Mouse (Mus musculus) layer of hippocampus, adult 8-10 months (tissue): ENCODE data around the gene Ptges3l. TPM values are rescaled to one million over a fixed set of nuclear protein-coding genes. Genes with fewer than 3 reads are reported as not detected.
"Not testable (repeated sequence)": the region's sequence is repeated elsewhere in the genome, so short reads cannot be mapped to it uniquely, and the experiment has no call there.

ENCODE experiments used
- DNase-seq, 2 experiments: peaks; one replicate each; pipeline ENCODE4 v3.0.0; 2022; ENCODE audit warnings: low spot score in 2 of 2
- total RNA-seq, 4 experiments: library from RNA; stranded (reverse); gene quantifications; 2 replicates each; pipeline ENCODE4 v1.2.4; 2022

Ptges3l gene
- 1 to 10 TPM in 3 of 4 experiments, under 1 TPM in 1; 0.74 to 1.5 (median 1.3) TPM for total RNA-seq

GRCm38 (mm10) chr11:101424925-101425813 lies at the start of gene Ptges3l, which contains the start of gene Rundc1:
Gene Ptges3l, minus strand, starts transcription at chr11:101425333.
Gene Rundc1, plus strand, starts transcription at chr11:101425085.
- DNase-seq: peak; percentile 95 to 96

GRCm38 (mm10) chr11:101474298-101474697 lies 49.2 kb upstream of the Ptges3l start:
- no peak for DNase-seq

GRCm38 (mm10) chr11:101473686-101474085 lies 48.6 kb upstream of the Ptges3l start:
- not testable (repeated sequence) for DNase-seq

GRCm38 (mm10) chr11:101472336-101472735 lies 47.2 kb upstream of the Ptges3l start:
- DNase-seq: no peak

- DNase-seq: no peak
Observed at GRCm38 (mm10) chr11:101471926-101472325, 46.8 kb upstream of the Ptges3l start.

GRCm38 (mm10) chr11:101470206-101470605 lies 45.1 kb upstream of the Ptges3l start:
- no peak for DNase-seq

DNA sequence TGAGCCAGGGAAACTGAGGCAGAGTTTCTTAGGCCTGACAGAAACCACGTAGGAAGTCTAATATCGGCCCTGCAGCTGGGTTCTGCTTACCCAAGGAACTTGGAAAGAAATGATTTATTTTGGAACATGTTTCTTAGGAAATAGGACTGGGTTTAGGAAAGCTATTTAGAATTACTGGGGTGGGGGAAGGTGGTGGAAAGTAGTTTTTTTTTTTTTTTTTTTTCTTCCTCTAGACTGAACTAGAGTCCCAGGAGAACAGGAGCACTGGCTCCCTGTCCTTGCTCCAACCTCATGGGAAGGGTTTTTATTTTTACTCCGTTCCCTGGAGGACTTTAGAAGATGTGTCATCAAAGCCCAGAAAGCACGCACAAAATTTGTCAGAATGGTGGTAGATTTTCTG lies 44.0 kb upstream of the Ptges3l start:
- no peak for DNase-seq

- no peak for DNase-seq
Observed at GRCm38 (mm10) chr11:101468731-101469130, 43.6 kb upstream of the Ptges3l start.

GRCm38 (mm10) chr11:101468263-101468688 lies 43.1 kb upstream of the Ptges3l start:
- DNase-seq: no peak

DNA sequence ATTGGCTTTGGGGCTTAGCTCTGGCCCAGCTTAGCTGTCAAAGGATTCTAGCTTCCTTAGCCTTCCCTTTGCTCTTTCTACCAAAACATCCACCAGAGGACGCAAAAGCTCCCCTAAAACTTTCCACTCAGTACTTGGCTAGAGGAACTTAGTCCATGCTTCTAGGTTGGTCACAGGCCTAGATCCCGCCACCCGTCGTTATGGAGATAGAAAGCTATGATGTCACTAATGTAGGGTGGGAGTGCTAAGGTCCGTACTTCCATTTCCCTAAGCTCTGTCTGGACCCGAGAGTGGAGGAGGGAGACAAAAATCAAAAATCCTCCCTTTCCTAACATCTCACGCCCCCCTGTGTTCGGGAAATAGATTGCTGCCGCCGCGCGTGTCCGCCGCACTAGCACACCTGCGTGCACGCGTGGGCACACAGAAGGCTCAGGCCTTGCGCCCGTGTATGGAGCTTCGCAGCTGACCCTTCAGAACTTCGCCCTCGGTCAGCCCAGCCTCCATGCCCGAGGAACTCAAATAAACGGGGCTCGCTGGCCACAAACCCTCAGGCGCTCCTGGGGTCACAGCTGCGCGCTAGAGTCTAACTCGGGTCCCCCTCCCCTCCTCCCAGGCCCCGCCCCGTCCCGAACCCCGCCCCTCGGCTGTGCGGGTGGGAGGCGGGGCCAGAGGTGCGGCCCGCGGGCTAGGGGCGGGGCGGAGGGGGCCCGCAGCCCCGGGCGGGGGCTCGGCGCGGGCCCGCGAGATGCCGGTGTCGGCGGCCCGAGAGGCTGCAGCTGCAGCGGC lies 42.5 kb upstream of the Ptges3l start:
- DNase-seq: peak; percentile 61 to 65

DNA sequence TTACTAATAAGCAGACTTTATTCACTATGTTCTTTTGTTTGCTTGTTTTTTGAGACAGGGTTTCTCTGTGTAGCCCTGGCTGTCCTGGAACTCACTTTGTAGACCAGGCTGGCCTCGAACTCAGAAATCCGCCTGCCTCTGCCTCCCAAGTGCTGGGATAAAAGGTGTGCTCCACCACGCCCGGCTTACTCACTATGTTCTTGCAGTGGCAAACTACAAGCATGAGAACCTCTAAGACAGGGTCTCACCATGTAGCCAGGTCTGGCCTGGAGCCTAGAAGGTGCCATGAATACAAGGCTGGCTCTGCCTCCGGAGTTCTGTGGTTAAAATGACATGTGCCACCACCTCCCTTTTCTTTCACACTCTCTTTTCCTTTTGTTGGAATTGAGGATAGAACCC lies 41.4 kb upstream of the Ptges3l start:
- not testable (repeated sequence) for DNase-seq

- no peak for DNase-seq
Observed at GRCm38 (mm10) chr11:101465869-101466551, 40.9 kb upstream of the Ptges3l start, which contains the start of gene Vat1. Gene Vat1, minus strand, starts transcription at chr11:101466230.

DNA sequence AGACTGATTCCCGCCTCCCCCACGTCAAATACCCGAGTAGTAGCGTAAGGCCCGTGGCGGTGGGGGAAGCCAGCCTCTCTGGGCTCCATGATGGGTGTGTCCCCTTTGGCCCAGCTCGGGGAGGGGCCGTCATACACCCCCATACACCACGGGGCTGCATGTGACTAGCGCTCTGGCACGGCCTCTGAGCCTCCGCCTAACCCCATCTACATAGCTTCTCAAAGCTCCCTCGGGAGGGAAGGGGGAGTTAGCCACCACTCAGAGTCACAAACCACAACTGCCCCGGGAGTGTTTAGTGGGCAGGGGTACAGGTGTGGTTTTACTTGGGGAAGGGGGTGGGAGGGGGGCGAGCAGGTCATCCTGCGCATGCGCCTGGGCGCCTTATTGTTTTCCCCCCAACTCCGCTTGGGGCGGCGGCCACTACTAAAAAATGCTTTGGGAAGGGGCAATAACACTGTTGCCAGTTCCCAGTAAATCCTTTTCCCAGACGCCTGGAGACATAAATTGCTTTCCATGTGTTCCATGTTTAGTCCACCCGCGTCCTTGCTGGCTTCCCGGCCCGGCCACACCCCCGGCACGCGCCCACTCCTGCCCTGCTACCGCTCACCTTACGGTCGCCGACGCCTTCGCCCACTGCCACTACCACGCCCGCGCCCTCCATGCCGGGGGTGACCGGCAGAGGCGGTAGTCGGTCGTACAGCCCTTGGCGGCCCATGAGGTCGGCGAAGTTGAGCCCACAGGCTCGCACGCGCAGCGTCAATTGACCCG lies 40.2 kb upstream of the Ptges3l start:
- DNase-seq: no peak

GRCm38 (mm10) chr11:101464211-101465100 lies 39.3 kb upstream of the Ptges3l start, which contains the start of gene Rnd2:
Gene Rnd2, plus strand, starts transcription at chr11:101464999.
- no peak for DNase-seq

DNA sequence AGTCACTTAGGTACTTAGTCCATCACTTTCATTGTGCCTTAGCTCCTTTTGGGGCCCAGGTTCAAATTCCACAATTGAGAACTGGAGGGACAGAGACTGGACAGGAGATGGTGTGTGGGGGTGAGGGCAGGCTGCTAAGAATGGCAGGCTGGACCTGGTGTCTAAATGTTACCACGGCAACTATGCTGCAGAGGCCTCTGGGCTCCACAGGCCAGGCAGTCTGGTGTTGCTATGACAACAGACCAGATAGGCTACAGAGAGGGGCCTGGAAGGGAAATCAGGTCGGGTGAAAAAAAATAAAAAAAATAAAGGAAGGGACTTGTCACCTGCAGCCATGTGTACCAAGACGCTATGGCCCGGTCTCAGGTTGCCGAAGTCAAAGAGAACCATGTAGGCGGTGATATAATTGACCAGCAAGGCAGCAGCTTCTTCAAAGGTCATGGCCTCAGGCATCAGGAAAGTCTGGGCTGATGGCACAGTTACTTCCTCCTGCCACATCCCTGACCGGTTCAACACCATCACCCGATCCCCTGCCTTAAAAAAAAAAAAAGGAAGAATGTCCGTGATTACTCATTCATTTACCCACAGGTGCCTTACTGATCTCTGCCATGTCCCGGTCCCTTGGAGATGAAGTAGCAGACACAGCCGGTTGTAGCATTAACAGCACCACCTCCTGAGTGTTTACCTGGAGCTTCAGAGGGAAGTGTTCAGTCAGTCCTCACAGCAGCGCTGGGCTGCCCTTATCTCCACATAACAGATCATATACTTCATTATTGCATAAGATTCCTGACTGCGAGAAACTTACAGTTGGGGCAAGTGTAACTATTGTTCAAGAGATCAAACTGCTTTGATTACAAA lies 37.7 kb upstream of the Ptges3l start:
- no peak for DNase-seq

DNA sequence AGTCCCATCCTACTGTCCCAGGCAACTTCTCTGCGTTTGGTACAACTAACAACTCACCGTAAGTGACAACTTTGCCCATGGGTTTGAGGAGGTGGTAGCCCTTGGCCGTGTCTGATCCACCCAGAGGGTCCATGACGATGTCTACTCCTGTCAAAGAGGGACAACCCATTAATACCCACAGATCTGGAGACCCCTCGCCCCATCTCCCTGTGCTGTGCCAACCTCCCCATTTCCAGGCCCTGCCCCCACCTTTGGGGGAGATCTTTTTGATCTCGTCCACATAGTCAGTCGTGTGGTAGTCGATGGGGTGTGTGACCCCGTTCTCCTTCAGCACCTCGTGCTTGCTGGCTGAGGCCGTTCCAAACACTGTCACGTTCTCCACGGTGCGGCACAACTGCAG lies 37.0 kb upstream of the Ptges3l start:
- no peak for DNase-seq

DNA sequence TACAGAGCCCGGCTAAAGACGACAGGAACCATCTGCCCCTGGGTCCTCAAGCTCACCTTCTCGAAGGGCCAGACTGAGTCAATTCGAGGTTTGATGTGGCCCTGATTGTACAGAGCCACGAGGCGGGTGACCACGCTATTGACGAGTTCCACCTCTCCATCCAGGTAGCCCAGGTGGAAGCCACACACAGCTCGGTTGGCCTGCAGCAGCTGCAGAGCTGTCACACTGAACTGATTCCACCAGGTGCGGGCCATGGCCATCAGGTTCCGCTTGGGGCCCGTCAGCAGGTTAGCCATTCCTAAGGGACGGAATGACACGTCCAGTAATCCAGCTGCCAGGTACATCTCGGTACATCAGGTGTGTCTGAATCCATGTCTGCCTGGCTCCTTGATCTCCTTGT lies 35.2 kb upstream of the Ptges3l start:
- DNase-seq: no peak

DNA sequence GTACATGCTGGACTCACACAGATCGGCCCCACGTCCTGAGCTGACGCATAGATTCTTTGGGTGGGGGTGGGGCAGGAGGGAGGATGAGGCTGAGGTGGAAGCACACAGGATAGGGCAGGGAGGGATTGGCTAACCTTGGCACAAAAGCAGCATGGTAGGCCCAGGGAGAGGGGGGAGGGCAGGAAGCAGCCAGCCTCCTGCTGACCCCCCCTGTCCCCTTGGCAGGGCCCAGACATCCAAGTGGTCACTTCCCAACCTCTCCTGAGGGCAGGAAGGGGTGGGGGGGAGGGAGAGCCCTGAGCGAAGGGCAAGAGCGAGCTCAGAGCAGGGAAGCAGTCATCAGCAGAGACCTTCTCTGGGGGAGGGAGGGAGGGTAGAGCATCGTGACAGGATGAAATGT lies 34.6 kb upstream of the Ptges3l start:
- DNase-seq: no peak

DNA sequence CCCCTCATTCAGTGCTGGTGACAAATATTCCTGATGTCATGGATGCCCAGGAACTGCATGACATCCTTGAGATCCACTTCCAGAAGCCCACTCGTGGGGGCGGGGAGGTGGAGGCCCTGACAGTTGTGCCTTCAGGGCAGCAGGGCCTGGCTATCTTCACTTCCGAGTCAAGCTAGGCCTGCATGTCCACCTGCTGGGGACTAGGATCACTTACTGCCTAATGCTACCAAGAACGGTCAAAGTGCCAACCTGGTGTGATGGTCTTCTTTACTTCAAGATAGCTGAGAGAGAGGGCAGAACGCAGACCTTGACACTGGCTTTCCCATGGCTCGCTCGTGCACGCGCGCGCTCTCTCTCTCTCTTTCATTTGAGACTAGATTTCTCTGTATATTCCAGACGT lies 33.1 kb upstream of the Ptges3l start:
- no peak for DNase-seq
